Mouse (Mus musculus): Measurements from ENCODE around the gene Tatdn2.
"Not testable (repeated sequence)": the region's sequence is repeated elsewhere in the genome, so short reads cannot be mapped to it uniquely, and the experiment has no call there.

Gene Tatdn2

DNA sequence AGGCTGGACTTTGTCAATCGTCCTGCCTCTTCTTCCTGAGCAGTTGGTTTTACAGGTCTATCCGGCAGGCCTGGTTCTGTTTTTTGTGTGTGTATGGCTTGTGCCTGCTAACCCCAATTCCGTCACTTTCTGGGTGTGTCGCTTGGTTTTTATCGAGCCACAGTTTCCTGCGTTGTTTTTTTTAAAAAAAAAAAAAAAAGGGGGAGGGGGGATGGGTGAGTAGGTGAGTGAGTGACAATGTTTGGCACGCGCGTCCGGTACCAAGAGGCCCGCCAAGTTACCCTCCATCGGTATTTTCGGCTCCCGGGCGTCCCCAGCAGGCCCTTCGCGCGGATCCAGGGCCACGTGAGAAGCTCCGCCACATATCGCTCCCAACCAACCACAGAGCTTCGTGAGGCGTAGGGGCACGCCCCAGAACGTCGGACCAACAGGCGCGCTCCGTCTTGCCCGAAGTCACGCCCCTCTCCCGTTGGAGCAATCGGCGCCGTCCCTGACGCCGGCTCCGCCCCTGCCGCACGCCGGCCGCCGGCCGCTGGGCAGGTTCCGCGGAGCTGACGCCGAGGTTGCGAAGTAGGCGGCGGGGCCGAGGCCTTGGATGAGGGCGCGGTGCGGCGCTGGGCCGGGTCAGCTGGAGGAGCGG lies at the start of gene Tatdn2:
TSS of gene Tatdn2 (plus strand) at position 469 of the 640 bp plus-strand sequence.
- peak; percentile 96 for DNase-seq

DNA sequence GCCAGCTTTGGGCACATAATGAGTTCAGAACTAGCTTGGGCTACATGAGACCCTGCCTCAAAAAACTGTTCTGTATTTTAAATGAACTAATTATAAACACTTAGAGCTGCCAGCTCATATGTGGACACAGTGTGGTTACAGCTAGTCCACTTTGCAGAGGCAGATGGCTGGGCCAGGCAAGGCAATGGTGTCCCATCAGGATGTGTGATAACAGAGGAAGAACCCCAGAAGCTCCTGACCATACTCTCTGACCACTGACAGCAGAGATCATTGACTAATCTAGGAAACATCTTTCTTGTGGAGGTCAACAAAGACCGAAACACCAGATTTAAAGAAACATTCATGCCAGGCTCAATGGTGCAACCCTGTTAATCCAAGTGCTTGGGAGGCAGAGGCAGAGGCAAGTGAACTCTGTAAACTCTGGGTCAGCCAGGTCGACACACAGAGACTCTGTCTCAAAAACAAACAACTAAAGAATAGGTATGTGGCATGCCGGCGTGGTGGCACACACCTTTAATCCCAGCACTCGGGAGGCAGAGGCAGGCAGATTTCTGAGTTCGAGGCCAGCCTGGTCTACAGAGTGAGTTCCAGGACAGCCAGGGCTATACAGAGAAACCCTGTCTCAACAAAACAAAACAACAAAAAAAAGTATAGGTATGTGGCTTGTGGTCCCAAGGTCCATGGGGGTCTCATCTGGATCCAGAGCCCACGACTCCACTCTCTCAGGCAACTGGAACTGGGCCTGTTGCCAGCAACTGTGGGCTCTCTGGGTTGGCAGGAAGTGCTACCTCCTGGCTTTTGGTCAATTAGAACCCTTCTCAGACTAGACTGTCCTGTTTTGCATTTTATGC lies 47.3 kb upstream of the Tatdn2 start:
- DNase-seq, result no peak

DNA sequence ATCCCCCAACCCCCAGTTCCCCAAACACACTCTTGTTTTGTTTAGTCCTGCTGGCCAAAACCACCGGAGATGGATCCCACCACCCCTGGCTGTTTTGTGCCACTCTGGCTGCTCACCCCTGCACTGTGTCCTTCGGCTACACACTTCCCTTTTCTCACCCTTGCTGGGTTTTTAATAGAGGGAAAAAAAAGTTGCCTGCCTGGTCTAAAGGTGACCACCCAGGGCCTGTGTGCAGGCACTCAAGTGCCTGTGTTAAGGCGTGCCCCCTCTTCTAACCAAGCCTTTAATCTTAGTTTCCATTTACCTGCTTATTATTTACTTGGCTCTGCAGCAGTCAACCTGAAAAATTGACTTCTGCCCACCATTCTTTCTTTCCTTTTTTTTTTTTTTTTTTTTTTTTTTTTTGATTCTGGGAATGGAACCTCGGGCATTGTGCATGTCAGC lies 46.6 kb upstream of the Tatdn2 start:
- no peak for DNase-seq

DNA sequence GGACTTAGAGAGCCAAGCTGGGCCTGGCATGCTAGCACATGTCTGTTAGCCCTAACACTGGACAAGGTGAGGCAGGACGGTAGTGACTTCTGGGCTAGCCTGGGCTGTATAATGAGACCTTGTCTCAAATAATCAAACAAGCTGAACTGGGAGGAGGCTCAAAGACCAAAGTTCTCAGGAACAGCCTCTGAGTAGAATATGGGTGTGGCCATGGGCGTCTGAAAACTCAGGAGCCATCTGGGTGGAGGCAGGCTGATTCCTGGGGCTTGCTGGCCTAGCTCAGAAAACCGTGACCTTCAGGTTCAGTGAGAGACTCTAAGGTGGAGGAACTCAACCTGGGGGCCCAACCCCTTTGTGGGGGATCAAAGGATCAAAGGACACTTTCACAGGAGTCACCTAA lies 45.2 kb upstream of the Tatdn2 start:
- DNase-seq, result no peak

DNA sequence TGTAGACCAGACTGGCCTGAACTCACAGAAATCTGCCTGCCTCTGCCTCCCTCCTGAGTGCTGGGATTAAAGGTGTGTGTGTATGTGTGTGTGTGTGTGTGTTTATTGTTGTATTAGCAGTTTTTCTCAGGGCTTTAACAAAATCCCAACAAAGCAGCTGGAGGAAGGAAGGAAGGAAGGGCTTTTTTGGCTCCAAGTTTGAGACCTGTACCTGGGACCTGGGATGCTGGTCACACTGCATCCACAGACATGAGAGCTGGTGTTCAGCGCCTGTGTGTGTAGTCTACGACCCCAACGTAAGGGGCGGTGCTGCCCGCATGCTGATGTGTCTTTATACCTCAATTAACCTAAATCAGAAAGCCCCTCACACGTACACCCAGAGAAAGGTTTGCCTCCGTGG lies 43.3 kb upstream of the Tatdn2 start:
- no peak for DNase-seq

DNA sequence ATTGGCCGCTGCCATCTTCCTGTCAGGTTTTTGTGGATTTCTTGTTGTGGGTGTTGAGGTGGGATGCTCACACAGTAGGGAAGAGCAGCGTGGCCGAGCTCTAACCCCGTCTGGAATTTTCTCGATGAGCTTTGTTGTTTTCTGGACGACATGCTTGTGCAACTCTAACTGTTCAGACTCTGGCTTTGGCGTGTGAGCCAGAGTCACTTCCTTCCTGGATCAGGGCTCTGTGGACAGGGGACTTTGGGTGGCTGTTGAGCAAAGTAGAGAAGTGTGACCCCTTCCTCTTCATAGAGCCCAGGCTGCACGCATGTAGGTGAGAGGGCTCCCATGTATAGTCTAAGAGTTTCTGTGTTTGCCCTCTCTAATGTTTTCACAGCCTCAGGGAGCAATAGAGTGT lies 42.7 kb upstream of the Tatdn2 start:
- no peak for DNase-seq

DNA sequence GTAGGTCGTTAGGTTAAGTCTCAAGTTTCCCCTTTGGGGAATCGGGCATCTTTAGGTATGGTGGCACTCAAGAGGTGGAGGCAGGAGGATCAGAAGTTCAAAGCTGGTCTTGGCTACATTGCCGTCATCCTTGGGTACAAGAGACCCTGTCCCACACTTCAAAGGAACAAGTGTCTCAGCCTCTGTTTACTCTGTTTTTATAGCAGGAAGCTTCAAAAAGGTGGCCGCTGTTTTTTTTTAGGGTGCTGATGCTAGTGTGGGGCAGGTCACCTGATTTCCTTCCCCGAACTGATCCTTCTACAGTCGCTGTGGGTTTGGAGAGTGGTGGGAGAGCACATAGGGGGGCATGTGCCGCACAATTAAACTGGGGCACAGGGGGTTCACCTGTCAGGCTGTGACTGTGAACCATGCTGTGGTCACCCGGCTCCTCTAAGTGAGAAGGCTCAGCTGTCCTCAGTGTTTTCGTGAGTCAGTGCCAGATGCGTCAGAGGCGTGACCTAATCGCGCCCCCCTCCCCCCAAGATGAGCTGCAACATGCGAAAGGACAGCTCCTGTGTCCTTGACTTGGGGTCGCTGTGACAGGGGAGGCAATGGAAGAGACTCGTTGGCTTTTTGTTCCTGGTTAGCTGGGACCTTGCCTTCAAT lies 42.0 kb upstream of the Tatdn2 start:
- DNase-seq, result no peak

DNA sequence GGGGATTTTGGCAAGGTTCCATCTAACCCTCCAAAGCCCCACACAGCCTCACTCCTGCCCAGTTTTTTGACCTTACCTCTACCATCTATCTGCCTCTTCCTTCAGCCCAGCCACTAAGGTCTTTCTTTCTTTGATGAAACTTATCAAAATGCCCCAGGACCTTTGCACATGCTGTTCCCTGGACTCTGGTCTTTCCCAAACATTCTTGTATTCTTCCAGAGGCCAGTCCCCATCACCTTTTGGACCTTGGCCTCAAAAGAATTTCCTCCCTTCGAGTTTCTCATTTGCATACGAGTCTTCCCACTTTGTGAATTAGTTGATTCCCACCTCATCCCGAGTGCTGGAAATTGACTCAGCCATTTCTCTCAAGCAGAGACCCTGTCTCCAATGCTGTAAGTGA lies 41.4 kb upstream of the Tatdn2 start:
- DNase-seq, result no peak

DNA sequence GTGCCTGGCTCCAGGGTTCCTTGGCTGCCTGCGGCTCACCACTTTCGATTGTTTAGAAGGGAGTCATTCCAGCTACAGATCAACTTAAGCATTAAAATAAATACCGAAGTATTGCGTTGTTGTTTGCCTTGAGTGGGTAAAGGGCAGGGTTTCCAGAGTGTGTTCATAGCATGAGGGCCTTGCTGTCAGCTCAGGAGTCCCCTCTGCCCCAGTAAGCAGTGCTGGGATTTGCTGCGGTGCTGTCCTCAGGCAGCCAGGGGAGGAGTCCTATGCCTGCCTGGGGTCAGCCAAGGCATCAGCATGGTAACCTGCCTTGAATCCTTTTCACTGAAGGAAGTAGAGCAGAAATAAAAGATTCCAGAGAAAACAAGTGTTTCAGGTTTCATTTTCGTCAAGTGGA lies 40.0 kb upstream of the Tatdn2 start:
- no peak for DNase-seq

DNA sequence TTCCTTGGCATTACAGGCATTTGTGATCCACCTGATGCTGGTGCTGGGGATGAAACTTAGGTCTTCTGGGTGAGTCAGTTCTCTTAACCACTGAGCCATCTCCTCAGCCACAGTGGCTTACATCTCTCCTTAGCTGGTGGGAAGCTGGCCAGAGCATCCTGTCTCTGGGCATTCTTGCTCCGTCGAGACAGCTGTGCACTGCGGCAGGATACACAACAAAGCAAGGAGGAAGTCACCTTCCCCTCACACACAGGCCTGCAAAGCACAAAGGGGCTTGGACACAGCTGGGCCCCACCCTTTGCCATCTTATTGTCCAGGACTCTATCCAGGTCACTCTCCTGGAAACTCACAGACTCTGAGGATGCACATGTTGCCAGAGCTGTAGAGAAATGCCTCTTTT lies 38.6 kb upstream of the Tatdn2 start:
- DNase-seq, result no peak

DNA sequence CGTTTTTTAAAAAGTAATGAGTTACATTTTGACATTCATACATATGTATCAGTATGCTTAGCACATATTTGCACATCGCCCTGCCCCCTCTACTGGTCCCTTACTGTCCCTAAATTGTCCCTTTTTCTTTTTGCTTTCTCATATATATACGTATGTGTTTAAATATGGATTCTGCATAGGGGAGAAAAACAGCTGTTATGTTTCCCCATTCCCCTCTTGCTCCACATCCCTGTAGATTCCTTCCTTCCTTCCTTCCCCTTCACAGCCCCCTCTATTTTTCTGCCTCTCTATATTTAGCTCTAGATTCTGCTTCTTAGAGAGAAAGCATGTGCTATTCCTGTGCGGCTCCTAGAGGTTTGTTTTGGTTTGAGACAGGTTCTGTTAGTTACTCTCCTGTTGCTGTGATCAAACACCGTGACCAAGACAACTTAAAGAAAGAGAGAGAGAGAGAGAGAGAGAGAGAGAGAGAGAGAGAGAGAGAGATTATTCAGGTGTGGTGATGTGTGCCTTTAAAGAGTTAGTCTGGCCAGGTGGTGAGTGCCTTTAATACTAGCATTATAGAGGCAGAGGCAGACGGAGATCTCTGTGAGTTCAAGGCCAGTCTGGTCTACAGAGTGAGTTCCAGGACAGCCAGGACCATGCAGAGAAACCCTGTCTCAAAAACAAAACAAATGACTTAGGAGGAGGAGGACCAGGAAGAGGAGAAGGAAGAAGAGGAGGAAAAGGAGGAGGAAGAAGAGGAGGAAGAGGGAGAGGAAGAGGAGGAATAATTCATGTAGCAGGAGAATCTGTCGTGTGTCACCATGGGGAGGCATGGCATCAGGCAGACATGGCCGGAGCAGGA lies 37.0 kb upstream of the Tatdn2 start:
- DNase-seq, result no peak

DNA sequence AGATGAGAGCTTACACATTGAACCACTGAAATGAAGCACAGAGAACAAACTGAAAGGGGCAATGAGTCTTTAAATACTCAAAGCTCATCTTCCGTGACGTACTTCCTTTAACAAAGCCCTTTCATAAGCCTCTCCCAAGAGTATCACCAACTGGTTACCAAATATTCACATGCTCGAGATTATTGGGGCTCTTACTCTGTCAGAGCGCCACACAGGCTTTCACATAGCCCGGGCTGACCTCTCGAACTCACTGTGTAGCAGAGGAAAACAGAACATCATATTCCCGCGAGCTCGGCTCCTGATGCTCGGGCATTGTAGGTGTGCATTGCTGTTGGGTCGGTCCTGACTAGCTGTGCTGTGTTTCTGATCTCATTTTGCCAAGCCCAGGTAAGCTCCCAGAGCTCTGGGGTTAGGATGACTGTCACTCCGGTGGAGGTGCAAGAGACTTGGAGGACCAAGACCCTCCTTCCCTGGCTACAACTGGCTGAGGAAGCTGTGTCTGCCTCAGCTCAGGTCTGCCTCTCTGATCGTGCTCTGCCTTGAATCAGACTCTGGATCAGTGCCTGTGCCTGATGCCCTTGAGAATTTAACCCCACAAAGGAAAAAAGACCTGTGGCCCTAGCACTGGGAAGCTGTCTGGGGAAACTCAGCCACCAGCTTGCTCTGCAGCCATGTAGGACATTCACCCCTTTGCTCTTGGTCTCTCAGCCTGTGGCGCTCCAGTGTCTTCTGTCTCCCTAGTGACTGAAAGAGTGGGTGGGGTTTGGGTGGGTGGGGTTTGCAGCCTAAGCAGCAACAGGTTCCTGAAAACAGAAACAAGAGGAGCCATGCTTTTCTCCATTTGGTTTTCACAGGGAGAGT lies 36.1 kb upstream of the Tatdn2 start:
- no peak for DNase-seq

DNA sequence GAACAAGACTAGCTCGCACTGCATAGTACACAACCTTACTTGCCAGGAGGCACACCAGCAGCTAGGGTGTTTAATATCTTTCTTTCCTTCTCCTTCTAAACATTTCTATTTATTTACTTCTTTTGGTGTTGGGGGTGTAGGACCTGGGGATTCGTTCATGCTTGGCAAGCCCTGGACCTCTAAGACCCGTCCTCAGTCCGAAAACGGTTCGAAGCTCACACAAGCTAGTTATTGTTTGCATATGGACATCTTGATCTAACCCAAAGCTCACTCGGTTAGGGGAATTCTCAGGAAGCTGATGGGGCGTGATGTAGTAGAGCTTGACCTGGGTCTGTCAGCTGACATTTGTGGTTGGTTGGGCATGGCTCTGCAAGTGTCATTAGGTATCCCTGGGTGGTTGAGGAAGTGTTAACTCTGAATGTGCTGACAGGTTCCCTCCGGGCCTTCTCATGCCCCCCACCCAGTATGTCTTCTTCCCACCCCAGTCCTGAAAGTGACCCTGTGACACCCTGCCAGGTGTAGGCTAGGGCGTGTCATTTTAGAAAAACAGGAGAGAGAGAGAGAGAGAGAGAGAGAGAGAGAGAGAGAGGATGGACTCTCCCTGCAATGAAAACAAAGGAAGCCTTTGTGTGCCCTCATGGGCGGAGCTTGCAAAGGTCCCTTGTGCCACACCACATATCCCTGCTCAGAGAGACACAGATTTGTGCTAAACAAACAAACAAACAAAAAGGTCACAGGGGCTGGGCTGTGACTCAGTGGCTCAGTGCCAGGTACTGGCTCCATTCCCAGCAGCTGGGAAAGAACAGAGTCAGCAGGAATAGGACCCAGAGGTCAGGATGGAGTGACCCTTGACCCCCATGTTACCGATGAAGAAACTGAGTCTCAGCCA lies 35.3 kb upstream of the Tatdn2 start:
- no peak for DNase-seq

DNA sequence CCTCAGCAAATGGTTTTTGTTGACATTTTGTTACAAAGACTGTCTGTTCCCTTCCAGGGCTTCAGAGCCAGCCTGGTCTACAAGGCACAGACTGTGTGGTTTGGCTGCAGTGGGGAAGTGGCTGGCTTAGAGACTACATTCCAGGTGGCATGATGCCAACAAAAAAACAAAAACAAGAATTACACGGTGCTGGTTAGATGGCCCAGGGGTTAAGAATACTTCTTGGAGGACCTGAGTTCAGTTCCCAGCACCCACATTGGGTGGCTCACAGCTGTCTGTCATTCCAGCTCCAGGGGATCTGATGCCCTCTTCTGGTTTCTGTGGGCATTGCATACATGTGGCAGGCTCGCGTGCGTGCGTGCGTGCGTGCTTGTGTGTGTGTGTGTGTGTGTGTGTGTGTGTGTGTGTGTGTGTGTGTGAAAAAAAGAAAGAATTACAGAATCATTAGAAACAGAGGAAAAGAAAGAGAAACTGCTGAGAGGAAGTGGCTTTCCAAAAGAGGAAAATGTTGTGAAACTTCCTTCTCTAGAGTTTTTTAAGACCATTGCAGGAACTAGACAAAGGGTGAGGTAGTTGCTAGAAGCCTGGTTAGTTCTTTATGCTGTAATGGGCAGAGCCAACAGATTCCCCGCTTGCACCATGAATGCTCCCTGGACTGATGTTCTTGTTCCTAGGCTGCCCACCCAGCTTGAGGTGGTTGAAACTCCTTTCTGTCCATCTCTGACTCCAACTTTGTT lies 33.7 kb upstream of the Tatdn2 start:
- DNase-seq, result no peak

DNA sequence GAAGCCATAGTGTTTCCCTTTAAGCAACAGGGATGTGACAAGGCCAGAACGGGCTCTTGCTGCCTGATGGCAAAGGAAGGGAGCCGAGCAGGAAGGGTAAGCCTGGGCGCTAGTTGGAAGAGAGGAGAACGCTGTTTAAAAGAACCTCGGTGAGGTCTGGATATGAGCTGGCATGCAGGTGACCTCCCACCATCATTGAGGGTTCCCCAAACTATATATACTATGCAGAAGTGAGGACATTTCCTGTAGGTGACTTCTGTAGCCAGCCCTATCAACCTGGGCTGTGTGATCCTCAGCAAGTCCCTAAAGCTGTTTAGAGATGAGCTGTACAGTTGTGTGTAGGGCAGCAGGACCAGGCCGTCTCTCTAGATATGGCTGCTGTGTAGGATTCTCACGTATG lies 32.5 kb upstream of the Tatdn2 start:
- no peak for DNase-seq

DNA sequence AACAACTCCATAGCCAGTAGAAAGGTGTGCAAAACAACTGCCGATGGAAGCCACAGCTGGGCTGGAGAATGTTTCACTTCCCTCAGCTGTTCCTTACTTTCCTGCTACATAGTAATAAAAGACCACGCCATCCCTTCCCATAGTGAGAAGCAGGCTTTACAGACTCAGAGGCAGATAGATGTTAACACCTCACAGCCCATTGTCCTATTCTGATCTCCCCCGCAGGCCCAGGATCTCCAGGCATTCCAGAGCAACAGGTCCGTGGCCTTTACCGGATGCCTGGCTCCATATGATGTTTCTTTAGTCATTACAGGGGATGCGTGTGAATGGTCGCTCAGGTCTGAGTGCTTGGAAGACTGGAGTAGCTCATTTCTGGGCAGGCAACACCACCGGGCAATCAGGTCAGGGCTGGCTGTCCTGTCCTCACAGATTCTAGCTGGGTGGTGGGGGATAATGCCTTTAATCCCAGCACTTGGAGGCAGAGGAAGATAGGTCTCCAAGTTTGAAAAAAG lies 29.2 kb upstream of the Tatdn2 start:
- DNase-seq, result no peak

DNA sequence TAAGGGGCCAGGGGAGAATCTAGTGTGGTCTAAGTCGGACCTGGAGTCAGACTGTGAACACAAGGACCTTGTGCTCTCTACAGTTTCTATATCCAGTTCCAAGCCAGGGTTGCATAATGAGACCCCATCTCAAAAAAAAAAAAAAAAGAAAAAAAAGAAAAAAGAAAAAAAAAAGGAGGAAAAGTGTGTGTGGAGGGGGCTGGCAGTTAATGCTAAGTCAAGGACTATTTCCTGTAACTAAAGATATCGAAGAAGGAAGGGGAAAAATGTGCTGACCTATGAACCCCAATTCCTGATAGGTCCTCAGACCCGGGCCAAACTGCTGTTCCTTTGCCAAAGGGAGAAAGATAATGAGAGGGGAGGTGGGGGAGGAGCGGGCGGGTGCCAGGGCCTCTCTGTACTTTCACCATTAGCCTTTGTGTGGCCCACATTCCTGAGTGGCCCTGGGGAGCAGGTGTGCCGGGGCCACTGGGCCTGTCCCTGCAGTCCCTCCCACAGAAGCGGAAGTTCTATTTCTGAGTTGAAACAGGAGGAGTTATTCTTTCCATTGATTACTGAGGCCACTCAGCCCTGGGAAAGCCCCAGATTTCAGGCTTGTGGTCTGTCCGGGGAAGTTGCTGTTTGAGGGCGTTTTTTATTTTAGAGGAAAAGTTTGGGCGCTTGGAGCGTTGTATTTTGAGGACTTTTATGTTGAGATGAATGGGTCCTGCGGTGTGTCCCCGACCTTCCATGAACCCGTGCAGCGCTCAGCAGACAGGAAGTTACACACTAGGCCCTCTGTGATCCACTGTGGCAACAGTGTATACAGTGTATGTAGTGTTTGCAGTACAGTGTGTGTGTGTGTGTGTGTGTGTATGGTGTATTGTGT lies 28.3 kb upstream of the Tatdn2 start:
- DNase-seq, result peak; percentile 60

DNA sequence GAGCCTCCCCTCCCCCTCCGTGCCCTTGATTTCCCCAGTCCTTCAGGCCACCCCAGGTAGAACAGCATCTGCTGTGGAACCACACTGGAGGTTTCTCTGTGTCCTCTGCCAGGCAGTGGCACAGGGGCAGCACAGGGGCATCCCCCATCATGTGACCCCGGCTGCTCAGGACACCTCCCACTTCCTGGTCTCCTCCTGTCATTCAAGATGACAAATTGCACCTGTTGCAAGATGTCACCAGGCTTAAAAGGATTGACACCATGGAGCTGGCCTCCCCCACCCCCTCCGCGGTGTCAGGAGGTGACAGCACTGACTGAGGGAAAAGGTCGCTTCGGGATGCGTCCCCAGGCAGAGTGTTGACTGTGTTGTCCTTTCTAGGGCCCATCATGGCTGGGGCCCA lies 27.0 kb upstream of the Tatdn2 start:
- peak; percentile 68 for DNase-seq

DNA sequence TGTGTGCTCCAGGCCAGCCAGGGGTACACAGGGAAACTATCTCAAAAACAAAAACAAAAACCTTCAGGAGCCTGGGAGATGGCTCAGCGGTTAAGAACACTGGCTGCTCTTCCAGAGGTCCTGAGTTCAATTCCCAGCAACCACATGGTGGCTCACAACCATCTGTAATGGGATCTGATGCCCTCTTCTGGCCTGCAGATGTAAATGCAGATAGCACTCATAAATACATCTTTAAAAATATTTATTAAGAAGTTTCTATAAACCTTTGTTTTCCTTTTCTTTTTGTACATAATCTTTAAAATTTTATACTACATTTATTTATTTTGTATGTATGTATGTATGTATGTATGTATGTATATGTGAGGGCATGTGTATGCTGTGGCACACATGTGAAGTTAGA lies 24.8 kb upstream of the Tatdn2 start:
- DNase-seq, result not testable (repeated sequence)

Measured in thymus, postnatal 14 days (tissue).